Mouse (Mus musculus) urinary bladder, adult 2 months (tissue): ENCODE results near the gene Apbb1ip. TPM values are rescaled to one million over a fixed set of nuclear protein-coding genes. Genes with fewer than 3 reads are reported as not detected.
A peak's percentile ranks its signal among the peaks of the same experiment; 100 is the strongest.
"Not testable (repeated sequence)": the region's sequence is repeated elsewhere in the genome, so short reads cannot be mapped to it uniquely, and the experiment has no call there.

Source experiments
- DNase-seq: peaks from one replicate; pipeline ENCODE4 v3.0.0; 2022; ENCODE audit warnings: low spot score
- polyA plus RNA-seq: library from polyadenylated mRNA; depleted of rRNA; stranded (reverse); fragments of >200 nt; gene quantifications from 2 replicates; pipeline ENCODE4 v1.2.3, GENCODE M21; 2012

The Apbb1ip gene
- polyA plus RNA-seq, 1 experiment: 3.6 TPM

GRCm38 (mm10) chr2:22816231-22816630 lies 42.3 kb downstream of the Apbb1ip start:
- no peak for DNase-seq

DNA sequence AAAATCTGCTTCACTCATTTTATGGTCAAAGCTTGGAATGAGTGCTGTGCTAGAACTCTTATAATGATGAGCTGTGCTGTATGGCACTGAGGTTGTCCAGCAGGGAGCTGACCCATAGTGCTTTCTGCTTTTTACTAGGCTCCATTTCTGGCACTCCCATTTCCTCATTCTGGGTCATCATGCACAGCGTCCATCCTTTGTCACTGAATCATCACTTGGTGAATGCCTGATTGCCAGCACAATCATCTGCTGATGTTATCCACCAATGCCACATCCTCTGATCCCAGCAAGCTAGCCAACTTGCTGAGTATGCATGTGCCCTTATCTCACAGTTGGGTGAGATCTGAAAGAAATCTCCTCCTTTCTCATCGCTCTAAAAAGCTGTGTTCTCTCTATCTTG lies 48.4 kb downstream of the Apbb1ip start:
- no peak for DNase-seq

DNA sequence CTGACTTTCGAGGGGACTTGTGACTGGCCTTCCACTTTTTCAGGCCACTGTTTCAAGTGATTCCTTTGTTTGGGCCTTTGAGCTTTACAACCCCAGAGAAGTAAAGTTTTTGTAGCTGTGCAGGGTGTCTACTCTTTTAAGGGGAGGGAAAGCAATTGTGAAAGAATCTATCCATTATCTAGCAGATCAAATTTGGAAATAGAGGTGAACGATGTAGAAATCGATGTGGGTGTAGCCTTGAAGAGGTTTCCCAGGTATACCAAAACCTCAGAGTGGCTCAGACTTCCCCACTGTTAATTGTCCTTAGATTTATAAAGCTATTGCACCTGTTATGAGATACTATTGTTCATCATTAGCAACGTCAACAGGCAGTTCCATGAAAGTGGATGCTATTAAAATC lies 71.6 kb downstream of the Apbb1ip start:
- no peak for DNase-seq

- DNase-seq: no peak
These were observed 78.0 kb downstream of the Apbb1ip start for GRCm38 (mm10) chr2:22851900-22852299.

GRCm38 (mm10) chr2:22857501-22857900 lies 83.6 kb downstream of the Apbb1ip start:
- no peak for DNase-seq

DNA sequence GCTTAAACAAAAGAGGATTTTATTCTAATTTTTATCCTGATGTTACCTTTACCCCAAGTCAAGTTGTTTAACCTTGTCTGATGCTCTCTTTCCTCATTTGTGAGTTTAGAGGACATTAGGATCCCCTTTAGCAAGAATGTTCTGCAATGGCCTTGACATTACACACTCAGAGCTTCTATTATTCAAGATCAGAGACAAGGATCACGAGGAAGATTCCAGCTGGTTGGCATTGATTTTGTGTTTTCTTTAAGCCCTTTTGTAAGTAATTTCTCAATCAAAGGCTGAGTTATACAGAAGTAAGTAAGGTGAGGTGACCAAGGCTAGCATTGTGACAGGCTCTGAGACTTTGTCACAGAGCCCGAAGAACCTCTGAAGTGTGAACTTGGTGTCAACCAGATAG lies 88.3 kb downstream of the Apbb1ip start:
- DNase-seq: no peak

DNA sequence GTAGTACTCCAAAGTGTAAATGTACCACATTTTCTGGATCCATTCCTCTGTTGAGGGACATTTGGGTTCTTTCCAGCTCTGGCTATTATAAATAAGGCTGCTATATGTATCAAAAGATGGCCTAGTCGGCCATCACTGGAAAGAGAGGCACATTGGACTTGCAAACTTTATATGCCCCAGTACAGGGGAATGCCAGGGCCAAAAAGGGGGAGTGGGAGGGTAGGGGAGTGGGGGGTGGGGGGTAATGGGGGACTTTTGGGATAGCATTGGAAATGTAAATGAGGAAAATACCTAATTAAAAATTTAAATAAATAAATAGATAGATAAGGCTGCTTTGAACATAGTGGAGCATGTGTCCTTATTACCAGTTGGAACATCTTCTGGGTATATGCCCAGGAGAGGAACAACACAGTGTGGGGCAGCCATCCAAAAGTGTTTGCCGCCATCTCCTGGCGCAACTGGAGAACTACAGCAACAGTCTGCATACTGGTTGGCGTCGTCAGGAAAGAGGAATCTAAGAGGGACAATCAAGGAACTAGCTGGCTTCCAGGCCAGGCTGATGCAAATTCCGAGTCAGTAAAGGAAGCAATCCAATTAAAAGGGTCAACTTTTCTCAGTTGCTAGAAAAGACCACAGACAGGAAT lies 90.6 kb downstream of the Apbb1ip start:
- DNase-seq: peak; percentile 34

GRCm38 (mm10) chr2:22865818-22866217 lies 91.9 kb downstream of the Apbb1ip start:
- no peak for DNase-seq

- no peak for DNase-seq
These were observed 93.1 kb downstream of the Apbb1ip start for GRCm38 (mm10) chr2:22866894-22867424.

DNA sequence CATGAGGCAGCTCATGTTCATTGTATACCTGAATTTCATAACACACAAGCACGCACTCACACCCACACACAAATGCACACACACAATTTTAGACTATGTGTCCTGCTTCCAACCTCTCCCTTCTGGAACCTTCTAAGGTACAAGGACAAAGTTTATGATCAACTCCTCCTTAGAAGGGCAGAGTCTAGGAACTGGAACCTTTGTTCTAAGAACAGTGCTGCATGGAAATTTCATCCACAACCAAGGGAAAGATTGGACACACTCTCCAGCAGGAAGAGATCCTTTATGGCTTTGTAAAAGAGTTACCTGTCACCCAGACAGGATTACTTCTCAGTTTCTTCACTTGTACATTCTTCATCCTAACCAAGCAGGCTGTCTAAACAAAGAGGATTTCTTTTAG lies 99.3 kb downstream of the Apbb1ip start:
- DNase-seq: no peak

- no peak for DNase-seq
These were observed 100.7 kb downstream of the Apbb1ip start for GRCm38 (mm10) chr2:22874628-22875027.

DNA sequence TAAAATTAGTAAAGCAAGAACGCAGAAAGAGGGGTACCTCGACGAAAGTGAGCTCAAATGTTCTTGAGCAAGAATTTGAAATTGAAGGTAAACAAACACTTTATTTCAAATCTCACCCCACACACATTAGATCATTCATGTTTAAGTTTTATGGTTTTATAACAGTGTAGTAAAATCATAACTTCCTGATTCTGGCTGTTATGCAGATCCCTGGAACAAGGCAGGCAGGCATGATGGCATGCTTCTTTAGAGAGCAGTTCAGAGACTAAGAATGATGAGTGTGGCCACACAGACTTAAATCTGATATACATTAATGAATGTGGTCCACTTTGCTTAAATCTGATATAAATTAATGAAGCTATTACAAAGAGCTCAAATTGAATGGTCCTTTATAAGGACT lies 102.7 kb downstream of the Apbb1ip start:
- DNase-seq: no peak

DNA sequence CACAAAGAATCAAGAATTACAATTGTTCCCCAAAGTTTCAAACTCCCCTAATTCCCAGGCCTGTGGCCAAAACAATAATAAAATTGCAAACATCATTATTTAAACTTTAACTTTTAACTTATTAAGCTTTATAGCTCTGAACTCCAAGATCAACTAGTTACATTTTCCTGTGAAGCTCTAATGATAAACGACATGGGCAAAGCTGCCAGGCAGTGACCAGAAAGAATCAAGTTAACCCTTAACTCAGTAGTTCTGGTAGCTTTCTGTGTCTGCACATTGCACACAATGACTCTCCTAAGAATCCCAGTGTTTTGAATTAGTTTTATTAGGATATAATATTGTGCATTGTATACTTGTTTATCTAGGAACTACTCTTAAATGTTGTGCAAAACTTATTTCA lies 104.9 kb downstream of the Apbb1ip start:
- no peak for DNase-seq

GRCm38 (mm10) chr2:22880726-22881125 lies 106.8 kb downstream of the Apbb1ip start:
- DNase-seq: not testable (repeated sequence)

DNA sequence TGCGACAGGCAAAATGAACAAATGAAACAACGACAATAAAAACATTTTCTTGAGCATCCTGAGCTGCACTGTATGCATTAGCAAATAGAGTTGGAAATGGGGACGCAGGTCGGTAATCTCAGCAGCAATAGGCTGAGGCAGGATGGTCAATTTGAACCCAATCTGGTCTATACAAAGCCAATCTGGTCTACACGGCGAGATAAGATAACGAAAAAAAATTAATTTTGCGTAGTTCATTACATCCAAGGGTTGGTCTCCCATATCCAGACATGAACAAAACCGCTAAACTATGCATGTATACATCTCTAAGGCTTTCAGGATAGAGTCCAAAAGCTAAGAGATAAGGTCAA lies 121.0 kb downstream of the Apbb1ip start:
- no peak for DNase-seq

GRCm38 (mm10) chr2:22895282-22896273 lies 121.7 kb downstream of the Apbb1ip start, which contains the start of gene Pdss1:
Pdss1 (plus strand) TSS chr2:22895522.
- peak; percentile 76 for DNase-seq

DNA sequence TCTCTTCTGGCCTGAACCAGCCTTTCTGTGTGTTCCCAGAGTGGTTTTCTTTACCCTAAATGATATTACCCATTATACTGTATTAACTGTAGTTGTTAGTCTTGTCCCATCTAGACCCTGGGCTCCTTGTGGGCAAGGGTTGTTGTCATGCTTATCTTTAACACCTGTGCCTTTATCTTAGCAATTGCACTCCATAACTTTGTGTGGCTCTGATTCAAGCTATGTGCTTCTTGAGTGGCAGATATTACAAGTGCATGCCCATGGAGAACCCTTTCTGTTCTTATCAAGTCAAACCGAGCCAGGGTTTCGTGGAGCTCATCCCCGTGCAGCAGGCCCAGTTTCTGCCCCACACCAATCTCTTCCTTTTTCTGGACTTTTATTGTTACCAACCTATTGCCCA lies 130.1 kb downstream of the Apbb1ip start:
- no peak for DNase-seq

GRCm38 (mm10) chr2:22914421-22914820 lies 140.5 kb downstream of the Apbb1ip start:
- no peak for DNase-seq

DNA sequence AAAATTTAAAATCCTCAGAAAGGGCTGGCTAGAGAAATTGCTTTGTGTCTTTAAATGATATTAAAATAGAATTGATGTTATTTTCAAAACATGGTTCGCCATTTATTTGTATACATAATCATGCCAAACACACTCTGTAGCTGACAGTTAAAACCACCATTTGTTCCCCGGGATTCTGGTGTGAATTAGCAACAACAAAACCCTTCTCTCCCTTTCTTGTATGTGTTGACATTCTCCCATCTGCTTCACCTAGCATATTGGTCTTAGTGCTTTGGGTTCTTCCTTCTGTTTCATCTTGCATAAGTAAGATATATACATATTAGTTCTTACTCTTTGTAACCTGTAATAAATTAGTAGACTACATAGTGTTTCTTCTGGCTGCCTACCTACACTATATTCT lies 144.8 kb downstream of the Apbb1ip start:
- no peak for DNase-seq
